Mouse (Mus musculus) testis, adult 2 months (tissue): Measurements from ENCODE around the gene Tspan33. TPM values are rescaled to one million over a fixed set of nuclear protein-coding genes. Genes with fewer than 3 reads are reported as not detected.

Source experiments
- H3K27ac ChIP-seq: fragments of 200-500 bp; 2 replicates; pipeline ENCODE4 v1.5.1; 2012; ENCODE audit warnings: low read depth, low read length; ENCODE audit not compliant: control insufficient read depth, insufficient read depth
- H3K27me3 ChIP-seq: fragments of 200-500 bp; 2 replicates; pipeline ENCODE4 v1.6.1; 2012; ENCODE audit warnings: mild to moderate bottlenecking, low read length, moderate library complexity; ENCODE audit not compliant: control insufficient read depth, insufficient read depth
- H3K36me3 ChIP-seq: fragments of 200-500 bp; 2 replicates; pipeline ENCODE4 v1.6.1; 2012; ENCODE audit warnings: mild to moderate bottlenecking, low read length; ENCODE audit not compliant: control insufficient read depth, insufficient read depth
- H3K4me1 ChIP-seq: fragments of 200-500 bp; 2 replicates; pipeline ENCODE4 v1.6.1; 2012; ENCODE audit warnings: low read length; ENCODE audit not compliant: control insufficient read depth, insufficient read depth
- H3K4me3 ChIP-seq: fragments of 200-500 bp; 2 replicates; pipeline ENCODE4 v1.5.1; 2012; ENCODE audit warnings: low read depth, mild to moderate bottlenecking, low read length, moderate library complexity, mixed read lengths; ENCODE audit not compliant: control insufficient read depth
- CTCF ChIP-seq: fragments of 200-500 bp; IDR thresholded peaks from 2 replicates; pipeline ENCODE4 v1.5.1; 2012; ENCODE audit warnings: low read depth, mild to moderate bottlenecking, inconsistent platforms, low read length, moderate library complexity; ENCODE audit not compliant: control insufficient read depth, insufficient read depth, insufficient replicate concordance
- POLR2A ChIP-seq: fragments of 200-500 bp; IDR thresholded peaks from 2 replicates; pipeline ENCODE4 v1.6.1; 2012; ENCODE audit warnings: low read depth, mild to moderate bottlenecking, inconsistent platforms, low read length, moderate library complexity; ENCODE audit not compliant: control insufficient read depth
- polyA plus RNA-seq: library from polyadenylated mRNA; depleted of rRNA; stranded (reverse); fragments of >200 nt; gene quantifications from 2 replicates; pipeline ENCODE4 v1.2.3, GENCODE M21; 2012

The Tspan33 gene
- polyA plus RNA-seq, 1 experiment, result 10.8 TPM

DNA sequence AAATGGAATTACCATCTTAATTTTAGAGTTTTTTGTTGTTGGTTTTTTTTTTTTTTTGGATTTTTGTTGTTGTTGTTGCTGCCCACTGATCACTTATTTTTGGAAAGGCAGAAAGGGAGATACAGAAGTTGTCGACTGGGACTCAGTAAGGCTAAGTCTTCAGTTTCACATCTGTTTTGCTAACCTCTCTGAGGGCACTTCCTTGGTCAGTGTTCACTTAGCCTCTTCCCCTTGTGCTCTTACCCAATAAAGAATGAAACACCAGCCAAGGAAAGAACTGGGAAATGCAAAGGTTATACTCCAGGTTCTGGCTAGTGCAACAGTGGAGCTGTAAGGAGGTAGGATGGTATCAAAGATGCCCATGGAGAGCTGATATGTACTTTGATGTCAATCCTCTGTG is 35.5 kb downstream of the Tspan33 start:
- Histone ChIP-seq H3K27ac (no peak overlapping the region), H3K4me3 (no peak overlapping the region)
- no peak for TF ChIP-seq CTCF
- TF ChIP-seq POLR2A, result no peak

DNA sequence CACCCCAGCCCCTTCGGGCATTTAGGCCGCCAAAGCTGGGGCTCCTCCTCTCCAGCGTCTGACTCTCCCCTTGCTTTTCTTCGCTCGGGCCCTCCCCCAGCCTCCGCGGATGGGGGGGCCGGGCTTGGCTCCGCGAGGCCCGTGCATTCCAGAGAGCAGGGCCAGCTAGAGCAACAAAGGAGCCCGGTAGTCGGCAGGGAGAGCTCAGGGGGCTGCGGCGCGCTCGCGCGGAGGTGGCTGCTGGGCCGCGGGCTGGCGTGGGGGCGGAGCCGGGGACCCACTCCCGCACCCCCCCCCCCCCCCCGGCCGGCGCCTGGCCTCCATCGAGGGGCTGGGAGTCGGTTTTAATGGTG is 41.3 kb downstream of the Tspan33 start, which contains the start of gene Smo:
Gene Smo (plus strand): TSS at position 168 of the 353 bp plus-strand sequence.
- Histone ChIP-seq H3K27ac (peak within 1 kb of the TSS; percentile 65), H3K27me3 (no peaks in the 10 kb centered on the region; the same call in 1 of the 2 replicates), H3K4me1 (peaks cover 16% of the 10 kb centered on the region), H3K36me3 (no peaks in the 10 kb centered on the region), H3K4me3 (peak within 1 kb of the TSS; percentile 92)
- no peak for TF ChIP-seq CTCF
- TF ChIP-seq POLR2A, result peak; percentile 45; the same call in 1 of the 2 replicates

More for the DNA sequence above, 35.5 kb downstream of the Tspan33 start:
- Histone ChIP-seq H3K4me1 (no peaks in the 10 kb centered on the region), H3K36me3 (no peaks in the 10 kb centered on the region), H3K27me3 (no peaks in the 10 kb centered on the region)

DNA sequence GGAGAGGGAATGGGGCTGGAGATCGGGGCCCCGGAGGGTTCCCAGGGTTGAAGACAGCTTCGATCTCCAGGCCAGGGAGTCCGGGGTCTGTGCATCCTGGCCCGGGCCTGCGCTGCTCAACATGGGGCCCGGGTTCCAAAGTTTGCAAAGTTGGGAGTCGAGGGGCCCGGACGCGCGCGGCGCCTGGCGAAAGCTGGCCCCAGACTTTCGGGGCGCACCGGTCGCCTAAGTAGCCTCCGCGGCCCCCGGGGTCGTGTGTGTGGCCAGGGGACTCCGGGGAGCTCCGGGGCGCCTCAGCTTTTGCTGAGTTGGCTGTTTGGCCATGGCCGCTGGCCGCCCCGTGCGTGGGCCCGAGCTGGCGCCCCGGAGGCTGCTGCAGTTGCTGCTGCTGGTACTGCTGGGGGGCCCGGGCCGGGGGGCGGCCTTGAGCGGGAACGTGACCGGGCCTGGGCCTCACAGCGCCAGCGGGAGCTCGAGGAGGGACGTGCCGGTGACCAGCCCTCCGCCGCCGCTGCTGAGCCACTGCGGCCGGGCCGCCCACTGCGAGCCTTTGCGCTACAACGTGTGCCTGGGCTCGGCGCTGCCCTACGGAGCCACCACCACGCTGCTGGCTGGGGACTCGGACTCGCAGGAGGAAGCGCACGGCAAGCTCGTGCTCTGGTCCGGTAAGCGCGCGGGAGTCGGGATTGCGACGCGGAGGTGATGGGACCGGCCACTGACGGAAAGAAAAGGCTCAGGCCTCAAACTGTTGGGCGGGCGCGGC is 41.8 kb downstream of the Tspan33 start:
- TF ChIP-seq CTCF, result no peak
- no peak for TF ChIP-seq POLR2A

DNA sequence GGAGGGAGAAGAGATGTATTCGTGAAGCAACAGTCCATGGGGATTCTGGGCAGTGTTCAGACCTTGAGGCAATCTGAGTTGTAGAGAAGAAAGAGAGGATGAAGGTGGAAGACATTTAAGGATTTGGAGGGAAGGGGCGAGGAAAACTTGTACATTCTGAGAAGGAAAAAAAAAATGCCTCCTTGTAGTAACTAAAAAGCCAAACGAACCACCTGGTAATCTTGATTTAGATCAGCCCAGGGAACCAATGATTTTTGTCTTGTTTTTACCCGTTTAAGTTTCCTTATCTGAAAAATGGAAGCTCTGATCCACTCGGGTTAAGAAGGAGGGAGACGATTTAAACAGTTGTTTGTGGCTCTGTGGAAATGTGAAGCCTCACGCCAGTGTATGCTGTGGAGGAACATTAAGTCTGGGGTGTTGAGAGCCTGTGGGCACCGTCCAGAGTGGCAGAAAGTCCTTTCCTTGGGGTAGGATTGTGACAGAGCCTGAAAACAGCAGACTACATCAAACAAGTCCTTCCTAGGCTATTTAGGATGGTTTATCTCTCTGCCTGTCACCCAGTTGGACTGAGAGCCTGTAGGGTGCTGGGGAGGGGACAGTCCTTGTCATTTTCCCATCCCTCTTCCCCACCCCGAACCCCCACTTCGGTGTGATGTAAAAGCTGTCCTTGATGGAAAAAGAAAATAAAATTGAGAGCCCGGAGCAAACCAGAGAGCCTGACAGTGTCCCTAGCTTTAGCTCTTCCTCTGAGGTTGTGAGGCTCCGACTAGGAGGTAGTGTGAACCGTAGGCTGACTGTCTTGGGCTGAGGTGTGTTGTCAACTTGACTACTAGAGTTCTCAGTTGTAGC is 42.8 kb downstream of the Tspan33 start:
- no peak overlapping the region for H3K27ac ChIP-seq
- H3K27me3 ChIP-seq, result no peaks in the 10 kb centered on the region; the same call in 1 of the 2 replicates
- no peaks in the 10 kb centered on the region for H3K36me3 ChIP-seq
- H3K4me1 ChIP-seq, result peaks cover 16% of the 10 kb centered on the region
- peak overlapping the region; percentile 92 for H3K4me3 ChIP-seq
- TF ChIP-seq POLR2A, result no peak
- no peak for TF ChIP-seq CTCF

More for the DNA sequence above, 41.8 kb downstream of the Tspan33 start:
- Histone ChIP-seq H3K27ac (peak overlapping the region; percentile 65), H3K4me3 (peak overlapping the region; percentile 92), H3K27me3 (no peaks in the 10 kb centered on the region; the same call in 1 of the 2 replicates), H3K36me3 (no peaks in the 10 kb centered on the region), H3K4me1 (peaks cover 16% of the 10 kb centered on the region)

DNA sequence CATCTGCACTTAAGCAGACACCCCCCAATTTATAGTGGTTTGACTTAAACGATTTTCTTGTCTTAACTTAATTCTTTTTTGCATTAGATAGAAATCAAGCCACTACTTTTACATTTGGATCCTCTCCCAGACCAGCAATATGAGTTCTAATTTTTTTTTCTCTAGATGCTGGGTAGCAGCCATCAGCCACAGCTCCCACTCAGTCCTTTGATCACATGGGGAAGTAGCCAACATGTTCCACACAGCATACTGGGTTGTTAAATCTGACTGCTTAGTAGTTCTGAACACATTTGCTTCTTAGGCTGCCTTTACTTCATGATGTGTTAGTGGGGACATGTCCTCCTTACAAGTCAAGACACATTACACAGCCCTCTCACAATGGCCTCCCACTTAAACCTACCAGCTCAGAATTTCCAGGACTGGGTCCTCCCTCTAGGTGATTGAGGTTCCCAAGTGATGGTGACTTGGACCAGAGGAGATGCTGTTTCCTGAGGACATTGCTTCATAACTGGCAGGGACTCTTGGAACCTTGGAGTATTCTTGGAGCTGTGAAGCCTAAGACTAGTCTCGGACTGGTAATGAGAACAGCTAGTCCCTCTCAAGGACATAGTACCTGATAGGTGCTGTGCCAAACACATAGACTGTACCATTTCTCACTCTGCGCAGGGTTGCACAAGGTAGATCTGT is 57.6 kb downstream of the Tspan33 start:
- H3K4me1 ChIP-seq, result no peaks in the 10 kb centered on the region
- no peak overlapping the region for H3K4me3 ChIP-seq
- no peaks in the 10 kb centered on the region for H3K27me3 ChIP-seq
- H3K27ac ChIP-seq, result no peak overlapping the region
- no peaks in the 10 kb centered on the region for H3K36me3 ChIP-seq
- no peak for TF ChIP-seq POLR2A
- no peak for TF ChIP-seq CTCF

DNA sequence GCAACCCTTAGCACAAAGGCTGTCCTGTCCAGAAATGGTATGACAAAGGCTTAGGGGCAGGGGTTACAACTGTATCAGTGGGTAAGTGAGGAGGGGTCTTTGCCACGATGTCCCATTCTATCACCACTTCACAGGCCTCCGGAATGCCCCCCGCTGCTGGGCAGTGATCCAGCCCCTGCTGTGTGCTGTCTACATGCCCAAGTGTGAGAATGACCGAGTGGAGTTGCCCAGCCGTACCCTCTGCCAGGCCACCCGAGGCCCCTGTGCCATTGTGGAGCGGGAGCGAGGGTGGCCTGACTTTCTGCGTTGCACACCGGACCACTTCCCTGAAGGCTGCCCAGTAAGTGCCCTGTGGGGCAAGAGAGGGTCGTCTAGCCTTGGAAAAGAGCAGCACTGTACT is 59.3 kb downstream of the Tspan33 start:
- H3K27me3 ChIP-seq, result no peaks in the 10 kb centered on the region
- TF ChIP-seq POLR2A (no peak), CTCF (no peak)
- H3K4me1 ChIP-seq, result no peaks in the 10 kb centered on the region; the same call in 1 of the 2 replicates
- no peaks in the 10 kb centered on the region for H3K36me3 ChIP-seq
- no peak overlapping the region for H3K27ac ChIP-seq
- no peak overlapping the region for H3K4me3 ChIP-seq
